Comparison of ENCODE assay signal across 23 mouse cellular contexts in genomic region chr1:52143191-52143590, GRCm38 (mm10). TPM values are rescaled to one million over a fixed set of nuclear protein-coding genes. Genes with fewer than 3 reads are reported as not detected.
DNase-seq lines count a peak whose midpoint lies in the region; ATAC-seq and TF ChIP-seq lines count a peak whose summit lies in the region.
"Had no signal": no experiment of that assay in that cellular context is flagged by ENCODE, and none has a peak within 500 bp of the region (broad histone marks: within the 10 kb centered on the region; RNA-seq: fewer than 3 reads in every experiment).

No protein-coding gene starts in this region.

- peak; percentile 76 for DNase-seq in heart, adult 11 months
- DNase-seq in heart, postnatal 4 days = no peak
- no peak for DNase-seq in kidney, postnatal 0 days (ENCODE audit: low spot score)
- no peak for DNase-seq in CH12.LX (ENCODE audit: extremely low read depth)
- DNase-seq in yolk sac, embryonic 10.5 days (ENCODE audit: low spot score) = no peak
- DNase-seq: adrenal gland, adult 2 months; adrenal gland, postnatal 10 days; adrenal gland, postnatal 25 days; cerebellum, adult 11 months; cerebellum, adult 18-20 months; cerebellum, adult 8-10 months; cerebellum, adult 9-11 months; cerebellum, postnatal 14 days; cerebellum, postnatal 36 days; embryo, embryonic 11 days had no signal

- H3K4me2 ChIP-seq in kidney, postnatal 0 days (ENCODE audit: low read length) = no peak overlapping the region
- no peak overlapping the region for H3K4me2 ChIP-seq in kidney, embryonic 14.5 days (replicated peaks; ENCODE audit: low read depth, low read length)
- peak overlapping the region; percentile 7; the same call in 1 of the 2 replicates for H3K4me2 ChIP-seq in CH12.LX (ENCODE audit: insufficient read depth, low read depth, poor library complexity, severe bottlenecking)
- H3K4me2 ChIP-seq: embryonic facial prominence, embryonic 13.5 days; embryonic facial prominence, embryonic 15.5 days; forebrain, embryonic 12.5 days had no signal

- no peak for TF ChIP-seq EP300 in CH12.LX (IDR thresholded peaks at IDR 0.05; ENCODE audit: low read length)

- peaks cover 14% of the 10 kb centered on the region for H3K36me3 ChIP-seq in kidney, postnatal 0 days (ENCODE audit: insufficient read depth, low read length)
- H3K36me3 ChIP-seq in kidney, embryonic 14.5 days (ENCODE audit: control insufficient read depth, insufficient read depth, low read length) = peaks cover under 1% of the 10 kb centered on the region
- peaks cover 78 to 79% of the 10 kb centered on the region in 2 experiments for H3K36me3 ChIP-seq in CH12.LX (replicated peaks in 1 of 2; ENCODE audit: control insufficient read depth in 1 of 2, insufficient read depth in 1 of 2, low read length in 1 of 2)
- H3K36me3 ChIP-seq: forebrain, embryonic 10.5 days had no signal

- ATAC-seq in kidney, postnatal 0 days (replicated peaks; ENCODE audit: low FRiP score, low read depth) = no peak
- ATAC-seq in kidney, embryonic 14.5 days (ENCODE audit: low FRiP score, low TSS enrichment) = no peak
- ATAC-seq: forebrain, embryonic 14.5 days; forebrain, embryonic 16.5 days had no signal

- H3K9me3 ChIP-seq in kidney, postnatal 0 days (replicated peaks; ENCODE audit: low read length) = no peaks in the 10 kb centered on the region
- H3K9me3 ChIP-seq in kidney, embryonic 14.5 days (ENCODE audit: control insufficient read depth, low read length) = no peaks in the 10 kb centered on the region
- H3K9me3 ChIP-seq in CH12.LX (replicated peaks; ENCODE audit: low read length) = no peaks in the 10 kb centered on the region
- H3K9me3 ChIP-seq: embryonic facial prominence, embryonic 13.5 days; embryonic facial prominence, embryonic 15.5 days; forebrain, embryonic 10.5 days; forebrain, embryonic 12.5 days had no signal

- no peak overlapping the region for H3K4me3 ChIP-seq in kidney, postnatal 0 days (replicated peaks; ENCODE audit: low read depth, low read length)
- no peak overlapping the region for H3K4me3 ChIP-seq in kidney, embryonic 14.5 days (ENCODE audit: low read length)
- H3K4me3 ChIP-seq in CH12.LX (replicated peaks in 1 of 3; ENCODE audit: low read depth in 2 of 3, low read length in 2 of 3, poor library complexity in 1 of 3) = peak overlapping the region in 1 of 3 experiments; percentile 34
- H3K4me3 ChIP-seq: embryonic facial prominence, embryonic 13.5 days; embryonic facial prominence, embryonic 15.5 days; erythroblast, embryonic 14.5 days; forebrain, embryonic 10.5 days; forebrain, embryonic 12.5 days had no signal

- H3K9ac ChIP-seq in kidney, postnatal 0 days (ENCODE audit: low read depth, low read length) = 0 out of 2 replicates have a peak overlapping the region, but pooled peaks have one; percentile 10
- no peak overlapping the region for H3K9ac ChIP-seq in kidney, embryonic 14.5 days (ENCODE audit: low read depth, low read length)
- peak overlapping the region; percentile 5; the same call in 1 of the 2 replicates for H3K9ac ChIP-seq in CH12.LX (ENCODE audit: insufficient read depth, low read depth)
- H3K9ac ChIP-seq: embryonic facial prominence, embryonic 13.5 days; embryonic facial prominence, embryonic 15.5 days; forebrain, embryonic 12.5 days had no signal

- H3K27me3 ChIP-seq in kidney, postnatal 0 days (ENCODE audit: insufficient read depth, low read length) = no peaks in the 10 kb centered on the region
- no peaks in the 10 kb centered on the region for H3K27me3 ChIP-seq in kidney, embryonic 14.5 days (ENCODE audit: control insufficient read depth, insufficient read depth, low read length)
- no peaks in the 10 kb centered on the region for H3K27me3 ChIP-seq in CH12.LX (replicated peaks)
- H3K27me3 ChIP-seq: embryonic facial prominence, embryonic 13.5 days; embryonic facial prominence, embryonic 15.5 days; forebrain, embryonic 12.5 days had no signal

- no peak for TF ChIP-seq RAD21 in CH12.LX (IDR thresholded peaks at IDR 0.05; ENCODE audit: low read depth, low read length)

- H3K4me1 ChIP-seq in kidney, postnatal 0 days (replicated peaks; ENCODE audit: insufficient read depth, low read length) = no peaks in the 10 kb centered on the region
- H3K4me1 ChIP-seq in kidney, embryonic 14.5 days (ENCODE audit: control insufficient read depth, insufficient read depth, low read length) = 0 out of 2 replicates have a peak, but pooled peaks cover 2% of the 10 kb centered on the region
- peaks cover 33 to 85% of the 10 kb centered on the region in 2 experiments for H3K4me1 ChIP-seq in CH12.LX (ENCODE audit: control insufficient read depth in 1 of 2, insufficient read depth in 2 of 2)

- 0 out of 2 replicates have a peak, but pooled peaks cover 2% of the 10 kb centered on the region for H3K79me2 ChIP-seq in CH12.LX (replicated peaks; ENCODE audit: control insufficient read depth, extremely low read depth, insufficient read depth, poor library complexity, severe bottlenecking)

- TF ChIP-seq POLR2A in CH12.LX (IDR thresholded peaks at IDR 0.05; ENCODE audit: low read depth, low read length) = no peak

- dilution Hi-C loops in CH12.LX (cut with MboI; ENCODE audit: extremely low pct_ligation_motif_present, extremely low pct_unique_long_range_greater_than_20kb, low sequenced_read_pairs) = no loop called here

- WGBS in kidney, postnatal 0 days = 76% methylated on average over 4 of the region's 4 CpGs
- WGBS in kidney, embryonic 14.5 days = 76% methylated on average over 4 of the region's 4 CpGs

- TF ChIP-seq CTCF in kidney, postnatal 0 days (IDR thresholded peaks at IDR 0.05; ENCODE audit: low read depth) = no peak
- no peak for TF ChIP-seq CTCF in CH12.LX (conservative IDR thresholded peaks at IDR 0.05 in 1 of 2, IDR thresholded peaks at IDR 0.05 in 1 of 2; ENCODE audit: low read depth in 2 of 2, low read length in 2 of 2)

- H3K27ac ChIP-seq in kidney, postnatal 0 days = no peak overlapping the region
- H3K27ac ChIP-seq in kidney, embryonic 14.5 days (ENCODE audit: low read depth, low read length) = no peak overlapping the region
- peak overlapping the region; percentile 98 for H3K27ac ChIP-seq in CH12.LX (ENCODE audit: insufficient read depth, low read depth)
- H3K27ac ChIP-seq: embryonic facial prominence, embryonic 13.5 days; embryonic facial prominence, embryonic 15.5 days; forebrain, embryonic 10.5 days; forebrain, embryonic 12.5 days had no signal

- in situ Hi-C loops in CH12.LX (cut with MboI; ENCODE audit: low pct_ligation_motif_present, low pct_unique_long_range_greater_than_20kb, low sequenced_read_pairs) = no loop called here

TF ChIP-seq in CH12.LX, 34 proteins besides CTCF, POLR2A, EP300 and RAD21:
- TF ChIP-seq MXI1 (IDR thresholded peaks at IDR 0.05; ENCODE audit: low read depth, low read length) = no peak
- no peak; the same call in 1 of the 2 replicates for TF ChIP-seq TCF12 (IDR thresholded peaks at IDR 0.05; ENCODE audit: low read depth, low read length)
- TF ChIP-seq BHLHE40 (IDR thresholded peaks at IDR 0.05; ENCODE audit: low read depth, low read length) = 0 out of 2 replicates have a peak, but pooled peaks have one; percentile 12

RNA-seq across cellular contexts. Expression of gene Stat1, which starts 24.0 kb away (rescaled TPM):
- 10 to 100 TPM; 21.1 to 22.6 TPM for total RNA-seq in heart, postnatal 4 days (2021)
- 32.4 and 36.9 TPM in 2 replicates for polyA plus RNA-seq in kidney, postnatal 0 days (2015; fragmentation: Nextera tagmentation; extraction: Ambion mirVana)
- 16.7 and 20.0 TPM in 2 replicates for polyA plus RNA-seq in kidney, embryonic 14.5 days (2014; fragmentation: Nextera tagmentation; extraction: Ambion mirVana)
- total RNA-seq in CH12.LX (2012; rRNA removed) (119 and 143 TPM in 2 replicates), CH12.LX (2014; rRNA removed) (179 and 190 TPM in 2 replicates)
- polyA plus RNA-seq in CH12.LX (2012; ENCODE audit: insufficient read length, low read depth) = 94.6 and 101 TPM in 2 replicates
